Mouse (Mus musculus) T-helper 17 cell (primary cell): Measurements from ENCODE around the gene Zbtb21.

Source experiments
- in situ Hi-C, 2 experiments: fragments of 300-600 bp; cut with MboI, MseI; formaldehyde crosslinking; loops; 1 replicate in 1 of 2; 2 replicates in 1 of 2; pipeline ENCODE4 v1.15.1; 2025; ENCODE audit warnings: high pct_unique_total_duplicates in 2 of 2

The Zbtb21 gene

DNA sequence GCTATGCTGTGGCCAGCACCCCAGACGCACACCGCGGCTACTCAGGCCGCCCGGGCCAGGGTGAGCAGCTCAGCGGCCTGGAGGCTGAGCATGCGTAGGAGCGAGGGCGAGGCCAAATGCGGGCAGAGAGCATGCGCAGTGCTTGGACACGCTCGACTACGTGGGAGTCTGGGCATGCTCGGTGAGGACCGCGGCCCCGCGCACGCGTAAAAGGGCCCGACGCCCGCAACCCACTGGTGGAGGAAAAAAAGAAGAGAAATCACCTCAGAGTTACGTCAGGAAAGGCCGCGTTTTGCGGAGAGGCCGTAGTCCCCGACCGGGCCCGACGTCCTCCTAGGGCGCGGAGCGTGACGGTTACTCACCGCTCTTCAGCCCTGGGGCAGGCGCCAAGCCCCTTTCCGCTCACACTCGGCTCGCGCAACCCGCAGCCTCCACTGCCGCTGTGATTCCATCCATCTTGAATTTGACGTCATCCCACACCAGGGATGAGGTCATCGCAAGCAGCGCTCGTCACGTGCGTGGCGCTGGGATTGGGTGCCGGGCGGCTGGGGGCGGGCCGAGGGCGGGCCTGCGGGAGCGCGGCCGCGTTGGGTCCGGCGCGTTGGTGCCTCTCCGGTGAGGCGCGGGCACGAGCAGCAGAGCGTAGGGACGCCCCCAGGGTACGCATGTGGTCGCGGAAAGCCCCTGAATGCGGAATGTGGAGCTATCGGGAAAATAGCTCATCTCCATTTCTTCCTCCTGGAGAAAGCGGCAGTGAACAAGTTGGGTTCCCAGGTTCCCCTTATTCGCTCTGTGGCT, at the start of gene Zbtb21, which contains the start of gene C2cd2:
Gene Zbtb21 (minus strand): TSS at position 472 of the 798 bp plus-strand sequence.
Gene C2cd2 (minus strand): TSS at position 448 of the 798 bp plus-strand sequence.
- in situ Hi-C loops, result no loop called here

DNA sequence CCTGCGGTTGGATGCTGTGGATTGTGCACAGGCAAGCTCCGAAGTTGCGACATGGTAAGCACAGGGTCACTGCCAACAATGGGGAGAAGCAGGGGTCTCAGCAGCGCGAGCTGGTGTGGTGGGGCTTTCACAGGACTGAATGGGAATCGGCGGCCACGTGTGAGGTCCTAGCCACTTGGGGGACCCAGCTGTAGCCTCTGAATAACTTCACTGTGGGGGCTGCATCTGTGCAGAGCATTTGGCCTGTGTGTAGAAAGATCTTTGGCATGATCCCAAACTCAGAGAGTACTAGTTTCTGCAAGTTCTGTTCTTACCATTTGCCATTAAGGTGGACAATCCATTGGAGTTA, 34.9 kb upstream of the Zbtb21 start:
- in situ Hi-C loops, result loop anchor here in 1 of 2 experiments (5.0 kb wide), 2 partner anchors 40 to 85 kb away; partner anchors contain the start of gene A630089N07Rik

DNA sequence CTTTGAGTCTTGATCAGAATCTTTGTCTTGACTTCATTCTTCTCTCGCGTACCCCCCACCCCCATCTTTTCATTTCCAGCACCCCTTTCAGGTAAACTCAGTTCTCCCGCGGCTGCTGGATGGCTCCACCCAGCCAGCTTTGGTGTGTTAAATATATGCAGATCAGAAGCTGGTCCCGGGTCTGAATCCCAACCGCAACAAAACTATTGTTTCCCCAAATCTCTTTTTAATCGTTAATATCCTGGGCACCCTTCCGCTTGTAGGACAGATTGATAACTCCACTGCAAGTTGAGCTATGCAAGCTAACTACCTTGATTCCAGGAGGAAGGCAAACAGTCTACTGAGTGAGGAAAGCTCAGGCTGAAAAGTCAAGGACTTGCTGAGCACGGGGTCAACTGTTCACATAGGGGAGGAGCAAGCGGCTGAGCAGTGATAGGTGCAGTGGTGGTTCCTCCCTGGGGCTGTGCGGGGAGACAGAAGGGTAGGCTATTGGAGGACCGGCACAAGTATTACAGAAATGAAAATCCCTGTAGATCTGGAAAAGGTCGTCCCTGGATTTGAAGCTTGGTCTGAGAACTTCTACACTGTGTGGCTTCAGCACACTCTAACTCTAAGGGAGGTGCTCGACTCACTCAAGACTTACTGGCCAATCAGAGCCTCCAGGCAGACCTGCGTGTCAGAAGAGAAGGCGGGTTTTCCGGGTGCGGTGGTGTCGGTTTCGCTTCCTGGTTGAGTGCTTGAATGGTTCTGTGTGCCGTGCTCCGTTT, 34.4 kb upstream of the Zbtb21 start, which contains the start of gene B230307C23Rik:
Gene B230307C23Rik (plus strand): TSS at position 700 of the 767 bp plus-strand sequence.
- in situ Hi-C loops, result loop anchor here in 1 of 2 experiments (5.0 kb wide), 2 partner anchors 39 to 86 kb away; partner anchors contain the start of gene A630089N07Rik

DNA sequence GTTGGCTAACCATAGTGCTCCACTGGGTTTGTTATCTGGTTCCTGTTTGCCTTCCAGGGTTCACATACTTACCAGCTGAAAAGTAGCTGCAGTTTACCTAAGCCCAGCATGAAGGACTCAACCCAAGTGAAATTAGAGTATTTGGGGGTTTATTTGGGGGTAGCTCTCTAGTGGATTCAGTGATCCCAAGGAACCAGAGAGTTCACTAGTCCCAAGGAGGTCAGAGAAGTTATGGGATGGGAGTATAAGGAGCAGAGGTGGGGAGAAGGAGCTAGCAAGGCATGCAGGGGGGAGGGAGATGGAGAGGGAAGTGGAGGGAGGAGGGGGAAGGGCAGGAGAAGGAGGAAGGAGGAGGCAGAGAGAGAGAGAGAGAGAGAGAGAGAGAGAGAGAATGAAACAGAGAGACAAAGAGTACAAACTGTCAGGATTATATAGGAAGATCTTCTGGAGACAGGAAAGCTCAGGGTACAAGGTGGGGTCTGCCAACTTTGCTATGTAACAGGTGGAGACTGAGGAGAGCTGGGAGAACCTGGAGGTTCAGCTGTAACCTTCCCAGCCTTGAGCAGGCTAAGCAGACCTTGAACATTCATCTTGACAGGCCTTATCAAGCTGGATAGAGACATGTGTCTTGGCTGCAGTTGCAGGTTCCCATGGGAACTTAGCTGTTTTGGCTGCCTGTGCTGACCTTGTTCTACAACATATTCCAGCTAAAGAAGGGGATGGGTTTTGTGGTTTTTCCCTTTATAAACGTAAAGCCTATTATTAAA, 33.6 kb upstream of the Zbtb21 start:
- in situ Hi-C loops, result loop anchor here in 1 of 2 experiments (5.0 kb wide), 2 partner anchors 39 to 86 kb away; partner anchors contain the start of gene A630089N07Rik

DNA sequence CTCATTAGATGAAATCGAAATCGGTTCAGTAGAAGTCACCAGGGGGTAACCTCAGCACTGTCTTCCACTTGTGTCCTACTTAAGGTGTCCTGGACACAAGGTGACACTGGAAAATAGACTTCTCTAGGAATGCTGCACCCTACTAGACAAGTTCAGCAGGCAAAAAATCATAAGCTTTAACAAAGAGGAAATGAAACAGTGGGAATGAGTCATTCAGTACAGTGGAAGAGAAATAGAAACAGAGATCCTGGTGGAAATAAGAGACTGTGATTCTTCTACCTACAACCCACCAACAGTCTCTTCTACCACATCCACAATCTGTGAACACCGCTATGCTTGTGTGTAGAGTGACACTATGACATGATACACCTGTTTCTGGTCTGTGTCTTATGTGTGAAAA, 30.1 kb upstream of the Zbtb21 start:
- in situ Hi-C loops, result loop anchor here in 1 of 2 experiments (5.0 kb wide), 1 partner anchor 680 kb away; no protein-coding TSS in a partner anchor

DNA sequence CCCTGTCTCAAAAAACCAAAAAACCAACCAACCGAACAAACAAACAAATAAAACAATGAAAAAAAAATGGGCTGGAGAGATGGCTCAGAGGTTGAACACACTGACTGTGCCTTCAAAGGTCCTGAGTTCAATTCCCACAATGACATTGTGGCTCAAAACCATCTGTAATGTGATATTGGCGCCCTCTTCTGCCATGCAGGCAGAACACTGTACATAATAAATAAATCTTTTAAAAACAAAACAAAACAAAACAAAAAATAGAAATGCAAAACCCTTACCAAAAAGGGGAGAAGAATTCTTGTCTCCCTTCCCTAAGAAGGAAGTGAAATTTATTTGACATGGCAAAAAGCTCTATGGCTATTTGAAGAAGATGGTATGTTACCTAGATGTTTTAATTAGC, 29.1 kb upstream of the Zbtb21 start:
- in situ Hi-C loops, result loop anchor here in 1 of 2 experiments (5.0 kb wide), 1 partner anchor 679 kb away; no protein-coding TSS in a partner anchor

DNA sequence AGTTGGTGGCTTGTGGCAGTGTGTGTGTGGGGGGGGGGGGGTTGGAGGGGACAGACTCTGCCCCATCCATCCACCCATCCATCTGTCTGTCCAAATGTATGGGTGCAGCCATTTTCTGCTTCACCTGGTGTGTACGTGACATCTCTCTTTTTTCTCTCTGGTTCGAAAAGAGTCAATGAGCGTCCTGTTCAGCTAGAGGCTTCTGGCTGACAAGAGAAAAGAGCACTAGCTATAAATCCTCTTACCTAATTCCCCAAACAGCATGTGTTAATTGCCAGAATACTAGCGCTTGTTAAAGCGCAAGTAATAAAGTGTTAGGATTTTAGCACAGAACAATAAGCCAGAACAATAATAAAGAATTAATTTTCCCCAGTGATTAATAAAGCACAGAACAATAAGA, 22.2 kb upstream of the Zbtb21 start:
- in situ Hi-C loops, result no loop called here

DNA sequence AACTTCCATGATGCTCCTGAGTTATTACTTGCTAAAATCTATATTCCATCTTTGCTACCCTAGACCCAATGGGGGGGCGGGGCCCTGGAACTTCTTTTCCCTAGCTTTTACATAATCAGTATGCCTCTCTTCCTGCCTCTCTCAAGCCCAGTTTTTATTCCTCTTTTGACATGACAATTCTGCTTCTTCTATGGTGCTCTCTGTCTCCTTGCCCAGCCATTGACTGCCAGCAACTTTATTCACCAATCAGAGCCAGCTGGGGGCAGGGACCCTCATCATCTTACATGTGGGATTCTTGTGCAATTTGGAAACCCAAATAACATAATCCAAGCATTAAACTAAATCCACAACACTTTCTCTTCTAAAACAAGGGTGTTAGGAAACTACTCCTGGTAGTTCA, 18.9 kb upstream of the Zbtb21 start:
- in situ Hi-C loops, result no loop called here

DNA sequence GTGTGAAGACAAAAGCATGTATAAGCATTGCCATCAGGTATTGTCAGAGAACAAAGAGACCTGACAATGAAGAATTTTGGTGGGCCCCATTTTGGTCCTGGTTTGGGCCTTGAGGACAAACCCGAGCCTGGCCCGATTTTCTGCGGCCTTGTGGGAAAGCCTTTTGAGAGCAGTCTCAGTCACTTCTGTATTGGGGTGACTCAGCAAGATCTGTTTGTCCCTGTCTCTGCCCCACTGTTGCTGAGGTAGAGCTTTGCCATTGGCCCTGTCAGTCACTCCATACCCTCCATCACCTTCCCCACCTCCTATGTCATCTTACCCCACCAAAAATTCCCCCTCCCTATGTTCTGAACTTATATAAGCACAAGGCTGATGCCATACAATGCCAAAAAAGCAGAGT, 15.3 kb upstream of the Zbtb21 start:
- in situ Hi-C loops, result no loop called here

DNA sequence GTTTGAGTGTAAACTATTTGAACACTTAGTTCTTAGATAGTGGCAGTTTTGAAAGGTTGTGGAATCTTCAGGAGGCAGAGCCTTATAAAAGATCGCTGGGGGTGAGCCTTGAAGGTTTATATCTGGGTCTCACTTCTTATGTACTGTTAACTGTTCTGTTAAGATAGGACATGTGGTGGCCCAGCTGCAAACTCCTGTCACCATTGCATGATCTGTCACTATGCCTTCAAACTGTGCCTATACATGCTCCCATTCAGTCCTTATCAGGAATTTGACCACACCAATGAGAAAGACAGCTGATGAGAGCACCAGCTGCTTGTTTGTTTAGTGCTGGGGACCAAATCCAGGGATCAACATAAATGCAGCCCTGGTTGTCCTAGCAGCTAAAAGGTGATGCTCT, 14.9 kb upstream of the Zbtb21 start:
- in situ Hi-C loops, result no loop called here

DNA sequence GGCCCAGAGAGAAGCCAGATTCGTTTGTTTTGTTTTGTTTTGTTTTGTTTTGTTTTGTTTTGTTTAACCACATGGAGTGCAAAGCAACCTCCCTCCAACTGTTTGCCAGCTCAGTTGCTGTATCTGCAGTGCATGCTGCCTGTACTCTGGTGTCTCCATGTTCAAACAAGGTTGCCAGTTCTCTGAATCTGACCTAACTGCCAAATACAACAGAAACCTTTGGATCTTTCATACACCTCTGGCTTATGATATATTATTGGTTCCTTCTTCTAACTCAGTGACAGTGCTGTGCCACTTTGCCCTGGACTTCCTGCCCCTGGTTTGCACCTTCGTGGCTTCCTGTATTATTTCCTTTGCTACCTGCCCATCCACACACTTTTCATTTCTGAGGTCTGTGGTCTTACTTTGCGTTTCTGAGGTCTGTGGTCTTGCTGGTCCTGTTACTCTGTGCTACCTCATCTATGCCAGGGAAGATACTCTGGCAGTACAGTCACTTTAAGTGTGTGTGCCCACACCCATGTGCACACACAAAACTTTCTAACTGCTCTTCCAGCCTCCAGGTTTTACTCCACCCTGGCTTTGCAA, 1.6 kb upstream of the Zbtb21 start:
- in situ Hi-C loops, result no loop called here

DNA sequence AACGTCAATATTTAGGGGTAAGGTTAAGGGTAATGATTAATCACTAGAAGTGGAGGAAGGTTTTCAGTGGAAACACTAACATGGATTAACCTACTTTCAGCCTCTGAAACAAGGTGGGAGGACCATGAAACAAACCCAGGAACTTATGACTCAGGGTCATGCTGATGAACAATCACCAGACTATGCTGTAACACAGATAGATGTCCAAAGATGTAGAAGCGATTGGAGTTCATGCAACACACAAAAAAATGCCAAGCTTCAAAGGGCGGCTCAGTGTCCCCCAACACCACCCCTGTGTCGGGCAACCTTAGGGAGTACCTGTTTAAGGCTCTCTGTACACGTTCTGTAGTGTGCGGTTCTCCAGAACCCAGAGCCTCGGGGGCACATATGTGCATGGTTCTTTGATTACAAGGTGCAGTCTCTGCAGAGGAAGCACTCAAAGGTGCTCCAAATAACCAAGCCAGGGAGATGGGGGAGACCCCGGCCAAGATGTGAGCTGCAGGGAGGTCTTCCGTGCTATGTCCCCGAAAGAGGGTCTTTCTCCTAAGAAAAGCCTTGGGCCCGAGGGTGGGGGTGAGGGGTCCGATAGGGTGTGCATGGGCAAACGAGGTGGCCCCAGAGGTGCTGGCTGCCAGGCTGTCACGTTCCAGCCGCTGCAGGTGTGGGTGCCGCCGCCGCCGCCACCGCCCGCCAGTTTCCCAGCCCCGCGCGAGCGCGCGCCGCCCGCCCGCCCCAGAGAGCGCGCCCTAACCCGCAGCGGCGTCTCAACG, 856 bp downstream of the Zbtb21 start:
- in situ Hi-C loops, result no loop called here

DNA sequence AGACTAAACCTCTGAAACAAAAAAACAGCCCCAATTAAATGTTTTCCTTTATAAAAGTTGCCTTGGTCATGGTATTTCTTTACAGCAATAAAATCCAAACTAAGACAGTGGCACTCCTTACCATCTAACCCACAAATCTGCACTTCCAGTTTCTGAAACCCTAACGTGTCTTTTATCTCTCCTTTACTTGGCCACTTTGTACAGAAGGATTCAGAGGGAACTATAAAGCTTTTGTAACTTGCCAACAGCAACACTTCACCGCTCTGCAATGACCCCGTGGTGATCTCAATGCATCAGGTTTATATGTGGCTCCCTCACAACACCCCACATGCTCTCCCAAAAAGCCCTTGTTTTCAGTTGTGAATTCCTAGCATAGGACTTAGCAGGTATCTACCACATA, 2.1 kb downstream of the Zbtb21 start:
- in situ Hi-C loops, result no loop called here

DNA sequence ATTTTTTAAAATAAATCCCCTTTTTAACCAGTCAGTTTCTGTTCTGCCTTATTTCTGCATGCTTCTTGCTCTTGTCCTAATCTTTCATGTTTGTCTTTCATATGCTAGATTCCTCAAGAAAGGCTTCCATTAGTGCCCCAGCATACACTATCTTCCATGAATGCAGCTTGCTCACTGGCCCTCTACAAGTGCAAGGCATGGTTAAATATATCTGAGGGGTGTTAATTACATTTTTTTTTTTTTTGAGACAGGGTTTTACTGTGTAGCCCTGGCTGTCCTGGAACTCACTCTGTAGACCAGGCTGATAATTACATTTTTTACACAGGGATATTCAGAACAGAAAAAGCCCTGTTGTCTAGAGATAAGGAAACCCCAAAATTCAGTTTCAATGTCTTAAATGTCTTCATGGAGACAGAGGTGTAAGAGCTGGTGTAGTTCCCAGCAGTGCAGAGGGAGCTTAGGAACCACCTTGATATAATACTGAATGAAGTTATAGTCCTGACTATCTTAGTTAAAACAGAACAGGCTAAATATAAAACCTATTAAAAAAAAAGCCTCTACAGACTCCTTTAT, 3.9 kb downstream of the Zbtb21 start:
- in situ Hi-C loops, result loop anchor here in 1 of 2 experiments (5.0 kb wide), 1 partner anchor 39 kb away; the partner anchor contains the start of gene B230307C23Rik

DNA sequence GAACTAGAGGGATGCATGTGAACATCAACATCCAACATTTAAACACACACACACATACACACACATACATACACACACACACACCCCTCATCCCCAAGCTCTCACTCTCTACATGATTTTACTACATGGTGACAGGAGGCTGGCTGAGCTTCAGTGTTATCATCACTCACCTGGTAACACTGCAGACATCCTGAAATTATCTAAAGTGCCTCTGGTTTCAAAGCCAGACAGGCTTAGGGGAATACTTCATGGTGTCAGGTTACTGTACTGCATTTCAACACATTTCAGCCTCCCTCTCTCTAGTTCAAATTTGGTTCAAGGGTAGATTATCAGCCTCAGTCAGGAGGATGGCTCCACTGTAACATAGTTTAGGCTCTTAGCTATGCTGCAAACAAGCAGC, 4.8 kb downstream of the Zbtb21 start:
- in situ Hi-C loops, result loop anchor here in 1 of 2 experiments (5.0 kb wide), 1 partner anchor 40 kb away; the partner anchor contains the start of gene B230307C23Rik

DNA sequence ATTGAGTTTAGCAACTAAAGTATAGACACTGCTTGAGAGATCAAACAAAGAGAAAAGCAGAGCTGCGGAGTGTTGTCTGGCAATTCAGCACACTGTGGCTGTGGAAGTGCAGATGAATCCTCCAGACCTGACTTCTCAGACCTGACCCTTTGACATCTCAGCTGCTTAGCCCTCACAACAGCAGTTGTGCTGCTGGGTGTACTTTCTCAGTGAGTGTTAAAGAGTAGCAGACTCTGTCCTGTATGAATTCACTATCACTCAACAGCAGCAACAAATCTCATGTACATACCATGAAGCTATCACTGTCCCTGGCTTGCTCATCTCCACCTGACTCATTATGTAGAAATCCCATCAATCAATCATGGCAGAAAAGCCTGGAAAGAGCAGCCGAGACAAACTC, 6.4 kb downstream of the Zbtb21 start:
- in situ Hi-C loops, result loop anchor here in 1 of 2 experiments (5.0 kb wide), 1 partner anchor 41 kb away; the partner anchor contains the start of gene B230307C23Rik

DNA sequence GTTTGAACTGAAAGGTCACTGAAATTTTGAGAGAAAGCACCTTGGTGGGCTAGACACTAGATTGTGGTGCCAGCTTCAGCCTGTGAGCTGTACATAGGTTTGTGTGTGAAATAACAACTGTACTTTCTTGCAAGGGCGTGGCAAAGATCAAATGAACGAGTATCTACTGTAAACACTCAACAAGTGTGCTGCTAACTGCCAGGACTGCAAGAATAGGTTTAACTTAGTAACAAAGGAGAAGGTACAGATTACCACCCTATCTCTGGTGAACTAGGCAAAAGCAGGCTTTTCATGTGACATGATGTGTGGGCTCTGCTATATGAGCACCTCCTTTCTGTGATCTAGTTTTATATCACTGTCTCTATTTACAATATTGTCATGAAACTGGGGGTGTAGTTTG, 9.1 kb downstream of the Zbtb21 start:
- in situ Hi-C loops, result no loop called here

DNA sequence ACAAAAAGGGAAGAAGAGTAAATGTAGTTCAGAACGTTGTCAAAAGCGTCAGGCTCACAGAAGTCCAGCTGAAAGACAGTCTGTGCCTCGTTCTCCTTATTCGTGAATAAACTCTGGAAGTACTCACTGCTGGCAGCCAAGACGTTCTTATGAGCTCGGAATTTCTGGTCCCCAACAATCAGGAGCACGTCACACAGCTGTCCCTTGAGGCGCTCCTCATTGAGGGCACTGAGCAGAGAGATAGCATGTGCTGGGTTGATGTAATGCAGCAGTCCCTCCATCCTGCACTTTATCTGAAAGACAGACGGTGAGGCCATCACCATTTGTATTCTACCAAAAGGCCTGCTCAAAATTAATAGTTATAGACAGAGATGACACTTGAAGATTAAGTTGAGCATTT, 9.6 kb downstream of the Zbtb21 start:
- in situ Hi-C loops, result no loop called here

DNA sequence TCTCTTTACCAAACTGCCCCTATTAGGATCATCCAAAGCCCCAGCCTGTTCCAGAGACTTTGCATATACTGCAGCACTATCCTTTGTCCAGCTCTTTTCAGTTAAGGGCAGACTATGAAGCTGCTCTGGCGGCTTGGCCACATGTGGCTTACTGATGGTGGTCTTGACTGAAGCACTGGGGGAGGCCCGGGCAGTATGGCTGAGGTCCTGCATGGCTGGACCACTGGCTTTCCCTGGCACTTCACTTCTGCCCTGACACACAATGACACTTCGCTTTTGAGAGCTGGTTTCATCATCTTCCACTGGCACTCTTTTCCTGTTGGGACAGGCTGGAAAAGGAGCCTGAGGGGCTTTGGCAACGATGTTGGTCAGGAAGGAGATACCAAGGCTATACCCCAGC, 10.1 kb downstream of the Zbtb21 start:
- in situ Hi-C loops, result no loop called here

DNA sequence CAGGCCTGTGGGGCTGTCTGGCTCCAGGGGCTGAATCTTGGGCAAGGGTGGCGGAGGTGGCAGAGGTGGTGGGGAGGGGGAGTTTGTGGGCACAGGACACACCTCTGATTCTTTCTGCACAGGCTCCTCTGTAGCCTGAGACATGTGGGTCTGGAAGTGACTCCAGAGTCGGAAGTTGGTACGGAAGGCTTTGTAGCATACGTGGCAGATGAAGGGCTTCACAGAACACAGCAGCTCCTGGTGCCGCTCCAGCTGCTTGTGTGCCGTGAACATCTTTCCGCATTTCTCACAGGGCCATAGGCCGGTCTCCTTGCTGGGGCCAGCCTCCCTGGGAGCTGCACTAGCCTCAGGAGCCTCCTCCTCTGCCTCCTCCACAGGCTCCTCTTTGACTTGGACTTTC, 12.4 kb downstream of the Zbtb21 start:
- in situ Hi-C loops, result no loop called here
